Mouse (Mus musculus): ENCODE results near the gene Wipf2.

Gene Wipf2

DNA sequence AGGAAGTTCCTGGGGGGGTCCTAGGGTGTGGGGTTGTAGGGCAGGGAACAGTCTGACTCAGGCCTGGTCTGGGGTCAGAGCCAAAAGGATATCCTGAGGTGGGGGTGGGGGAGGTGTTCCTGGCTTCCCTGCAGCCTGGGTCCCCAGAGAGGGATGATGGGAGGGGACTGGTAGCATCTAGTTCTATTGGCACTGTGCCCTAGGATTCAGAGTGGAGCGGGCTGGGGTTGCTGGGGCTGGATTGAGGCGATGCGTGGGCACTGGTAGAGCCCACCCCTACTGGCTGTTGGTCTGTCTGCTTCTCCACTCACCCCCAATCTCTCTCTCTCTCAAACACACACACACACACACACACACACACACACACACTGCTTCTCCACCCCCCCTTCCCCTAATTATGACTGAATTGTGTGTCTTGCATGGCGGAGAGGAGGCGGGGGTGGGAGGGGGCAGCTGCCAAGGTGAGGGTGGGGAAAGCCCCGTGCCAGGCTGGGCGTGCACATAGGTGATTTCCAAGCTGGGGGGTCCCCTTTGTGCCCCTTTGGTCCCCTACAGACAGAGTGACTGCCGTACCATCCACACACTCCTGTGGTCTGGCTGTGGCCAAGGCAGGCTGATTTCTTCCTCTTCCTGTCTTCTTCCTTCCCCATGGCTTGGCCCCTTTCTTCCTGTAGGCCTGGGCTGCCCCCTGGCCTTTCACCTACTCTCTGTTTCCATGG lies 79.6 kb downstream of the Wipf2 start:
- DNase-seq (ENCODE audit: low spot score in 2 of 2): no peak

DNA sequence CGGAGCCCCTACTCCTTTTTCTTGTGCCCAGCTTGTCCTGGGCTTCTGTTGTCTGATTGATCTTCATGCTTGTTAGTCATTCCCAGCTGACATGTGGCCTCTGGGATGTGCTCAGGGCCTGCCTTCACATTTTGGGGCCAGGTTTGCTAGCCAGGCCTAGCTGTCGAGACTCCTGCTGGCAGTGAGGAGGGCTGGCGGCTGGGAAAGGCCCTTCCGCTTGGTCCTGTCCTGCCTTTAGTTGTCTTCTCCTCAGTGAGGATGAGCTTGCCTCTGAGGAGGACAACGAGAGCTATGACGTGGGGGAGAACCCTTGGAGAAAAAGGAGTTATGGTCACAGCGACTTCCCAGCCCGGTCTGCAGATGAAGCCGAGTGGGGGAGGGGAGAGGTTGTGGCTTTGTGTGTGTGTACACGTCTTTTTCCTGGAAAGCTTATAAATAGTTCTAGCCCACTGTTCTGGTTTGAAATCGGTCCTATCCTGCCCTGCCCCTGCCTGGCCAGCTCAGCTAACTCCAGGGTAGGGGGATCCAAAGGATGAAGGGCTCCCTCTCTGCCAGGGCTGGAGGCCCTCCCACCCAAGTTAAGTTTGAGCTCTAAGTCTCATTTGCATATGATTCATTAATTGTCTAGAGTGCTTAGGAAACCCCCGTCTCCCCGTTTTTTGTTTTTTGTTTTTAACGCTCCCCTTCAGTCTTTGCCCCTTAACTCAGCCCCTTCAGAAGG lies 80.5 kb downstream of the Wipf2 start:
- no peak for DNase-seq (ENCODE audit: low spot score in 2 of 2)

DNA sequence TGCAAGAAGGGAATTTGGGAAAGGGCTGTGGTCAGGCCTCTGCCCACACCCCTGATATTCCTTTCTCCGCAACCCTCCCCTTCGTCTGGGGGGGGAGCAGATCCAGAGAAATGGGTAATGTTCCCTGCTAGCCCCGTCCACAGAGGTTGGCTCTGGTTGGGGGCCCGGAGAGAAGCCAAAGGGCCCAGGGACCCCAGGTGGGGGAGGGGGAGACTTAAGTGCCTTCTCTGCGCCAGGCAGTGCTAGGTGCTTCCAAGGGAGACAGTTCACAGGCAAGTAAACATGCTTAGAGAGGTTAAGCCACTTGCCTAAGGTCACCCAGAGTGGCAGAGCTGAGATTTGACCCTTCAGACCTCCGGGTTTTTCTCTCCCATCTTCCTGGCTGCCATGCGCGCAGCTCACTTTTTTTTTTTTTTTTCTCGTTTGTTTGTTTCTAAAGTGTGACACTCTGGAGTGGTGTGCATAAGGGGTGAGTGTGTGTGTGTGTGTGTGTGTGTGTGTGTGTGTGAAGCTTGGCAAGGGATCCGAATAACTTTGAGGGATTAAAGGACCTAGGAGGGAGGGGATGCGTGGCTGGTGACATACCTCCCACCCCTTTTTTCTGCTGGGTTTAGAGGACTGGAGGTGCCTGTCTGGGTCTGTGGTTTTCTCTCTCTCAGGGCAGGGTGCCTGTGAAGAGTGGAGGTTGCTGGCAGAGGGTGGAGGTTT lies 81.6 kb downstream of the Wipf2 start:
- no peak for DNase-seq (ENCODE audit: low spot score in 2 of 2)

- no peak for DNase-seq (ENCODE audit: low spot score in 2 of 2)
Observed at GRCm38 (mm10) chr11:98945605-98945977, 82.2 kb downstream of the Wipf2 start.

- no peak for DNase-seq (ENCODE audit: low spot score in 2 of 2)
Observed at GRCm38 (mm10) chr11:98947969-98948569, 84.6 kb downstream of the Wipf2 start.

- DNase-seq (ENCODE audit: low spot score in 2 of 2): no peak
Observed at GRCm38 (mm10) chr11:98949242-98949957, 86.0 kb downstream of the Wipf2 start.

- DNase-seq (ENCODE audit: low spot score in 2 of 2): no peak
Observed at GRCm38 (mm10) chr11:98949958-98950460, 86.6 kb downstream of the Wipf2 start.

- DNase-seq (ENCODE audit: low spot score in 2 of 2): no peak
Observed at GRCm38 (mm10) chr11:98950484-98950883, 87.0 kb downstream of the Wipf2 start.

DNA sequence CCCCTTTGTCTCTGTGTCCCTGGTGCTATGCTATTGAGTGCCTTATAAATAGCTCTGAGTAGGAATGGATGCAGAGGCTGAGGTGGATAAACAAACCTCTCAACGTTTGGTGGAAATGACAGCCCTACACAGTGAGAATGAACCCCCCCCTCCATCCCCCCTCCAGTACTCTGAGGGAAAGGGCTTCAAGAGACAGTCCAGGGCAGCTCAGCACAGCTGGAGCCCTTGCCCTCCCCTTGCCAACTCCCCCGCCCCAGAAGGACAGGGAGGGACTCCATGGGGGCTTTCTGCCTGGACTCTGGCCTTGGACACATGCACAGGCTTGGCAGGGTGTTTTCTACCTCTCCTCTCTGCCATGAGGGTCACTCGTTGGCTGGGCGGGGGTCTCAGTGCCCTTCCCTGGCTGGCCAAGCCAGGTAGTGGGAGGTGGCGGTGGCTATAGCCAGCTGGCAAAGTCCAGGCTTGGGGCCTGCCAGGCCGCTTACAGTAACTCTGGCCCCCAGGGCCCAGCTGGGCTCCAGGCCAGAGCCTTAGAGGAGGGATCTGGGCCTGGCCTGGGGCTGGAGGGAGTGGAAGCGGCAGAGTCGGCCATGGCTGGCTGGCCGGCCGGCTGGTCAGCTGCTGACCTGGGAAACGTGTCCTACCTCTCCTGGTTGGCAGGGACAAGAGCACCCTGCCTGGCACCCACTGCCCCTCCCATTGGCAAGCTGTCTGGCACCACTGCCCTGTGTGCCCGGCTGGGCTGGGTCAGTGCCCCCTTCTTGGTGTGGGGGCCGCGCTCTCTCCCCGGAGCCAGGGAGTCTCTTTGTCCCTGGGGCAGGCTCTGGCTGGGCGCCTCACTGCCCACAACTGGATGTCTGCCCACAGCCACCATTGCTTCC lies 87.8 kb downstream of the Wipf2 start:
- DNase-seq (ENCODE audit: low spot score in 2 of 2): no peak

GRCm38 (mm10) chr11:98952111-98952510 lies 88.7 kb downstream of the Wipf2 start:
- DNase-seq (ENCODE audit: low spot score in 2 of 2): no peak

DNA sequence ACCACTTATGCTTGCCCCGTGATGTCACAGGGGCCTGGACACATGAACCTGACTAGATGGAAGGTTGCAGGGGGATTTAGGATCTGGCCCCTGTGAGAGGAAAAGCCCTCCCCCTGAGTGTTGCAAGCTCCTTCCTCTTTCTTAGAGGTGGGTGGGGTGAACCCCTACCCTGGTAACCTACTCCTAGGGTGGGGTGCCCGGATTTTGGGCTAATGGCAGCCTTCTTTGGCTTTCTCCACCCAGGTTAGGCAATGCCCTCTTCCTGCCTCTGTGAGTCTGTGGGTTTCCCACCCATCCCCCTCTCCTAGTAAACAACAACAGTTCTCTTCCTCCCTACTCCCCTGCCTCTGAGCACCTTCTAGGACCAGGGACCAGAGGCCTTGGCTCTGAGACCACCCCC lies 89.3 kb downstream of the Wipf2 start:
- DNase-seq (ENCODE audit: low spot score in 2 of 2): no peak

DNA sequence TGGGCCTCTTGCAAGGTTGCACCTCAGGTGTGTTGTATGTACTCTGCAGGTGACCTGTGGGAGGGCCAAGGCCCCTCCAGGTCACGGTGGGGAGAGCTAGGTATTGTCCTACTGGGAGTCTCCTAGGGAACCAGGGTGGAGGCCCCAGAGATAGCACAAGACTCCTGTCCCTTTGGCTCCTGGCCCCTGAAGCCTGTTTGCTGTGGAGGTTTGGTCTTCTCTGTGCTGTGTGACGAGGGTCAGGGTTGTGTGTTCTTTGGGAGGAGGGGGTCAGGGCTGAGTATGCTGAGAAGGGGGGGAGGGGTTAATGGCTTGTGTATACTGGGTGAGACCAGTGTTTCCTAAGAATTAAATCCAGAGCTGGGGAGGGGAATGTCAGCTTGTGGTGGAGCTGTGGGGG lies 89.9 kb downstream of the Wipf2 start:
- DNase-seq (ENCODE audit: low spot score in 2 of 2): no peak

DNA sequence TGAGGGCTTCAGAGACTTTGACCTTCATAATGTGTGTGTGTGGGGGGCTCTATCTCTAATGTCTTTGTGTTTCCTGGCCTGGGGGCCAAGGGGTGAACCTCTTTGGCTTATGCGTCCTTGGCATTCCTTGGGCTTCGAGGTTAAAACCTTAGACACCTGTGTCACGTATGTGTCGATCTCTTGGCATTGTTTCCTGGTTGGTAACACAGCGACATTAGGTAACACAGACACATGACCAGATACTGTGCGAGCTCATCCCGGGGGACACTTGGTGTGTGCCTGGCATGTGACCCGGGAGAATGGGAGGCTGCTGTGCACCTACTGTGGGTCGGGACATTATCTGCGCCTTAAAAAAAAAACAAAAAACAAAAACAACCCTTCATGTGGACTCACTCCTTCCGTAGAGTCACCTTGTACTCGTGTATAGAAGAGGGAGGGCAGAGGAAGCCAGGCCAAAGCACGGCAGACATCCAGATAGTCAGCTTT lies 90.4 kb downstream of the Wipf2 start:
- DNase-seq (ENCODE audit: low spot score in 2 of 2): no peak

- DNase-seq (ENCODE audit: low spot score in 2 of 2): peak; percentile 62 to 68
Observed at GRCm38 (mm10) chr11:98954373-98954772, 90.9 kb downstream of the Wipf2 start.

Measured in right cerebral cortex, adult 2 months (tissue).